Mouse (Mus musculus): ENCODE data around the gene Adamtsl4.
A peak's percentile ranks its signal among the peaks of the same experiment; 100 is the strongest.
"Not testable (repeated sequence)": the region's sequence is repeated elsewhere in the genome, so short reads cannot be mapped to it uniquely, and the experiment has no call there.

The Adamtsl4 gene

DNA sequence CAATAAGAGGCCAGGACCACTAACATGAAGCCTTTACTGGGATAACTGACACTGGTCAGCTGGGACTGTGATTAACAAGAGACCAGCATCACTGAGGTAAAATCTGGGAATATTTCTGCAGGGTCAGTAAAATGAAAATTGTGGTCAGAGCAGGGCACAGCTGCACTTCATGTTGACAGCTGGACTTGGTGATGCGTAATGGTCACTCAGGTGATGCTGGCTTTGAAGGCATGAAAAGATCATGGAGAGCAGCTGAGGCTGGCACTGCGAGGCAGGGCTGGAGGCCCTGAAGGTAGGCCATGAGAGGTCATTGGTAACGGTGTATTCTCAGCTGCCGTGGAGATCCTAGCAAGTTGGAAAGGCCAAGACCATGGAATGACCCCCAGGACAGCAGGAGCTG, 10.6 kb upstream of the Adamtsl4 start:
- DNase-seq = no peak

DNA sequence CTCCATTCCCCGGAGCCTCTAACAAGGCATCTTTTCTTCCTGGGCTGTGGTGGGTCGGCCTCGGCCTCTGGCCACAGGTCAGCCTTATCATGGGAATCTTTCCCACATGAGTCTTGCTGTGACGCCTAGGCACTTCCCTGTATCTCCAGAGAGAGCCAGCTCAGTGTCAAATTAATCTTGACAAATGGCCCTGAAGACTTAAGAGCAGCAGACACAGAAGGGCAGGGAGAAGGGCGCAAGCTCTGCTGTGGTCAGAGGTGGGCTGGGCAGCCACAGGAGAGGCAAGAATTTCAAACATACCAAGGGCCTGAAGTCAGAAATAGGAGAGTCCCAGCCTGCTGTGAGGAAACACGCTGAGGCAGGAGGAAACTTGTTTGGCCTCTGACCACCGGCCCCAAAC, 8.6 kb upstream of the Adamtsl4 start:
- peak in 1 of 2 experiments; percentile 70 for DNase-seq

DNA sequence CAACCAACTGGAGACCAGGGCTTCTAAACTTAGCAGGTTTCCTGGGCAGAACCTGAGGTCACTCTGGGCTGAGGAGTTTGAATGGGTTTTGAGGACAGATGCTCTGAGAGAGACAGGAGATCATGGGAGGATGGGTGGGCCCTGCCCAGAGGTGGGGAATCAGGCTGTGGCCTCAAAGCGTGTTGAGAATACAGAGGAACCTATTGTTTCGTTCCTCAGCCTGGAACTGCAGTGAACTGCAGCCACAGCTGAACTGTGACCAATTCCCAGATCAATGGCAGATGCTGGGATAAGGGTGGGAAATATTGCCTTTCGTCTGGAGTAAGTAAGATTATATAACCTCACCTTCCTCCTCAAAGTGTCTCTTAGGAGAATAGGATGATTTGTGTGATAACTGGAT, 8.1 kb upstream of the Adamtsl4 start:
- no peak for DNase-seq

- DNase-seq = no peak
These were observed 7.3 kb upstream of the Adamtsl4 start for GRCm38 (mm10) chr3:95694808-95695703.

DNA sequence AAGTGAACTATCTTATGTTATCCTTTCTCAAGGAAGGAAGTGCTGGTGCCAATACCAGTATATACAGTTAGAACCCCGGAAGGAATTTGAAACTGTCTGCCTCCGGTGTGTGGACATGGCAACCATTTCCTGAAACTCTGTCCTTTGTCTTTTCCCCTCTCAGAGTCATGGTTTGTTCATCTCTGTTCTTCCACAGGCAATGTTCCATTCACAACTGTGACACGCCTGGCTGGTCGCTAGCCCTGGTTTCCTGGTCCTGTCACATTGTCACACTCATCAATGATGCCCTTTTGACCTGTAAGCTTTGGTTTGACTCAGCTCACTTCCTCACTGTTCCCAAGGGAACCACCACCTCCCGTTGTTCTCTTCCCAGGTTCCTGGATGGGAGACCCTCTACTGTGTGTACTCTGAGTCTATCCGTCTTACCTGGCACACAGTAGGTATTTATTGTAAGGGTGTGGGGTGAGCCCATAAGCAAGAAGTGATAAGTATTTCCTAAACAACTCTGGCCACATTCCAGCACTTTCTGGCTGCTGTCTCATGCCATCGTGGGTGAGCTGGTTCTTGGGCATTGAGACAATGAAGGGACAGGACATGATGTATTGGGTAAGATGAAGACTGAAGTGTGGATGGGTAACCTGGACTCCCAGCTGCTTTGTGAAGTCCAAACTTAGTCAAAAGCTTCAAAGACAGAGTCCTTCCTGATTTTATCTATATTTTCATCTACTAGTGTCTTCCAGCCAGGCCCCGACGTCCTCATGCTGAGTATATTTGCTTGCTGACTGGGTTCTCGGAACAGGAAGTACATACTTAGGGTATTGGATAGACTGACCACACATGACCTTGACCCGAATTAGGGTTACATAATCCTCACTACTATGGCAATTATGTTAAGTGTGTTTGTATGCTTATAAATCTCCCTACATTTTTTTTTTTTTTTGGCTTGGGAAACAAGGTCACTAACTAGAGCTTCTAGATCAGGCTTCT, 6.4 kb upstream of the Adamtsl4 start:
- DNase-seq = peak; percentile 61 to 65

GRCm38 (mm10) chr3:95692677-95693076, 5.0 kb upstream of the Adamtsl4 start:
- no peak for DNase-seq

DNA sequence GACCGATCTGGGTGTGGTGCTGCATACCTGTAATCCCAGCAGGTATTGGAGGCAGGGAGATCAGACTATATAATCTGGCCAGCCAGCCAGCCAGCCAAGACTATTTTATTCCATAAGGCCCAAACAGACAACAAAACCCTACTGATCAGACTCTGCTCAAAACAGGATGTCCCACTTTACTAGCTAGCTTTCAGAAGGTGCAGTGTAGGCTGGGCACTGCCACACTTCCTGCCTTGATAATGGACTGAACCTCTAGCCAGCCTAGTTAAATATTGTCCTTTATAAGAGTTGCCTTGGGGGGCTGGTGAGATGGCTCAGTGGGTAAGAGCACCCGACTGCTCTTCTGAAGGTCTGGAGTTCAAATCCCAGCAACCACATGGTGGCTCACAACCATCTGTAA, 2.8 kb upstream of the Adamtsl4 start:
- not testable (repeated sequence) for DNase-seq

GRCm38 (mm10) chr3:95689940-95690339, 2.2 kb upstream of the Adamtsl4 start:
- DNase-seq = no peak

- no peak for DNase-seq
These were observed 1.6 kb upstream of the Adamtsl4 start for GRCm38 (mm10) chr3:95689171-95689915.

DNA sequence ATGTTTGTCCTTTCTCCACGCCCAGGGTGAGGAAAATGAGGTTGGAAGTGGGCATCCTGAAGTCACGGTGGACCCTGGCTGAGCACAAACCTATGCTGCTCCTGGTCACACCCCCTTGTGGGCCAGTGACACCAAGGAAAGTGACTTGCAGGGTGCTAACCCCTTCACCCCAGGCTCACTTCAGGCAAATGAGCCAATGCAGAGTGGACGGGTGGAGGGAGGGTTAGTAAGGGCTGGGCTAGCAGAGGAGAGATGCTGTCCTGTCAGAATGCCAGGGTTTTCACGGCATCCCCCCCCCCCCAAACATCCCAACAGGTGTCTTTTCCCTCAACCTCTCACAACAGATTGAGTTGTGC, 571 bp downstream of the Adamtsl4 start:
- DNase-seq = no peak

DNA sequence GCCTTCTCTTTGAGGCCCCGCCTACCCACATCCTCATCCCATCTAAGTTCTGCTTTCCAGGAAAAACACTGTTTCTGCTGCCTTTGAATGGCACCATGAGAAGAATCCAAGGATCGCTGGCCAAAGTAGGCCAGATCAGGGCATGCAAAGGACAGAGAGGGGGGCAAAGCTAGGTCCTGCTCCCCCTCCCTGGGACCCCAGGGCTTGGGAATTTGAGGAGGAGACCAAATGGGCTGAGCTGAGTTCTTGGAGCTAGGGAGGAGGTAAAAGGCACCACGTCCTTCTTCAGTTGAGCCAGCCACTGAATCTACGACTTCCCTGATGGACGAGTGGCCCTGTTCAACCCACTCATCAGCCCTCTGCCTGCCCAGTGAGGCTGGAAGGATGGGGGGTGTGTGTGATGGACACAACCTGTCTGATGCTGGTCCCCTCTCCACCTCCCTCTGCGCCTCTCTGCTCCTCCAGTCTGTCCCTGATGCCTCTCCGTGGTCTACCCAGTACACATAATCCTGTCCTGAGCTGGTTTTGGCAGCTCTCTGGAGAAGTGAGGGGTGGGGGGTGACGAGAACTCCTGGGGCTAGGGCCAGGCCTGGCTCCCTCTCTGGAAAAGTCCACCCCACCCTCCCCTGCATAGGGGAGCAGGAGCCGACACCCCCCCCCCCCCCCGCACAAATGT, 1.1 kb downstream of the Adamtsl4 start:
- DNase-seq = no peak

DNA sequence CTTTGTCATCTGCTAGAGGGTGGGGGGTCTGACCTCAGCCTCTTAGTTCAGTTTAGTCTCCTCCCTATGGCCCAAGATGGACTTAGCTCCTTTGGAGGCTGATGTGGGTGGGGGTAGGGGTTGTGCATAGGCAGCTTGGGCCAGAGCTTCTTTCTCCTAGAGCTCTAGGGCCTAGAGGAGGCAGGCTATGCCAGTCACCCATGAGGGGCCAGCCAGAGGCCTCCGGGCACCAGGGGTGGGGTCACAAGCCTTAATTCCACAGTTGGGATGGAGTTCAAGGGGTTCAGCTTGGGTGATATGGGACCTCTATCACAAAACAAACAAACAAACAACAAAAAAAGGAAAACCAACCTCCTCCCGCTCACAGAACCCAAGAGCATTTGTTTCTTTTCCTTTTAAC, 2.0 kb downstream of the Adamtsl4 start:
- DNase-seq = no peak

- no peak for DNase-seq
These were observed 2.4 kb downstream of the Adamtsl4 start for GRCm38 (mm10) chr3:95685301-95685700.

DNA sequence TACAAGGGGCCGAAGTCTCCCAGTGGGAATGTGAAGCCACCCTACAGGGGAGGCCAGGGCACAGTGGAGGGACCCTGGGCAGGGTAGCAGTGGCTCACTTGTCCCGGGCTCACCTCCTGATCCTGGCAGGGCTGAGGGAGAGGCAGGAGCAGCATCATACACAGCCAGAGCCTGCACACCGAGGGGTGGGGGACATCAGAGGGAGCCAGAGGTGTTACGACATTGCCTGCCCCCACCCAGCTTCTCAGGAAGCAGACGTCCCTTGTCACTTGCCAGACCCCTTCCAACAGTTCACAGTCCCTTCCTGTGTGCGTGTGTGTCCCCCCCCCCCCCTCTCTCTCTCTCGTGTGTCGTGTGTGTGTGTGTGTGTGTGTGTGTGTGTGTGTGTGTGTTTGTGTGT, 2.9 kb downstream of the Adamtsl4 start:
- no peak for DNase-seq

DNA sequence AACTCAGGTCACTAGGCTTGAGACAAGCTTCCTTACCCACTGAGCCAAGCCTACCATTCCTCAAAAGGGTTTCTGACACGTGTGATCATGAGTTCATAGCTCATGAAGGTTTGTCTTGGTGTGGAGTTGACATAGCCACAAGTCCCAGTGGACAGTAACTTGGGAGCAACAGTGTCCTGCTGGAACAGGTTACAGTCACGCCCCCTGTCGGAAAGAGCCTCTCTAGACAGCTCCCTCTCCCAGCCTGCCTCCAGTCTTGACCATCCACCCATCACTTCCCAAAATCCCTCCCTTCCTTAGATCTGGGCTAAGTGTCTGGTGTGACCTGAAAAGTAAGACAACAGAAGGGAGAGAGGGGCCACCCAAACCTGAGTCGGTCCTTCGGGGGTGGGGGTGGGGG, 4.8 kb downstream of the Adamtsl4 start:
- peak in 1 of 2 experiments; percentile 26 for DNase-seq

DNA sequence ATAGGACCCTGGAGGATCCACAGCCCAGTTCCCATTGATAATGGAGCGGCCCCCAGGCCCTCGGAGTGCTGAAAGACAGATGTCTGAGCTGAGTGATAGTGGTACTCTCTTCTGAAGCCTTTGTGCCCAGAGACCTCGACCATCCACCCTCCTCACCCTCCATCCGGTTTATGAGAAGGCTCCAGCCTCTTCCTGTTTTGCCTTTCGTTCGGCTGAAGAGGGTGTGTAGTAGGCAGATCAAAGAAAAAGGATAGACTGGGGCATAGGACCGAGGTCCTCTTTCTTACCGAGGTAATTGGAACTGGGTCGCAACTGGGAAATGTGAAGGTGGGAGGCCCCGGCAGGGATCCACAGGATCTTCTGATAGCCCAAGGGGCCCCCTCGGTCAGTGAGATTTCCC, 6.4 kb downstream of the Adamtsl4 start:
- peak in 1 of 2 experiments; percentile 31 for DNase-seq

- DNase-seq = peak in 1 of 2 experiments; percentile 20
These were observed 7.0 kb downstream of the Adamtsl4 start for GRCm38 (mm10) chr3:95680673-95681072.

DNA sequence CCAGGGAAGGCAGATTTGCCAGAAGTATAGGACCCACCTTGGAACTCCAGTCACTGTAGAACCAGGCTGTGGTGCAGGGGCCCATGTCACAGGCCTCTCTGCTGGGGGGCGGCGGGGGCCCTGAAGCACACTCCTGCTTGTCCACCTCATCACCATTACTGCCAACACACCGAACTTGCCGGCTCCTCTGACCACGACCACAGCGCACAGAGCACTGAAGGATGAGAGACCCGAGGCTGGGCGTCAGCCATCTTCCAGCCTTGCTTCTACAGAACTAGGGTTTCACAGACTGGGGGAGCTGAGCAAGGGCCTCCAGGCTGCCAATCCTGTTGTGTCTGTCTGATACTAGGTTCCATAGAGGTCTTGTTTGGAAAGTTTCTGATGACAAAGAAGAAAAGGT, 8.2 kb downstream of the Adamtsl4 start:
- DNase-seq = peak in 1 of 2 experiments; percentile 22

DNA sequence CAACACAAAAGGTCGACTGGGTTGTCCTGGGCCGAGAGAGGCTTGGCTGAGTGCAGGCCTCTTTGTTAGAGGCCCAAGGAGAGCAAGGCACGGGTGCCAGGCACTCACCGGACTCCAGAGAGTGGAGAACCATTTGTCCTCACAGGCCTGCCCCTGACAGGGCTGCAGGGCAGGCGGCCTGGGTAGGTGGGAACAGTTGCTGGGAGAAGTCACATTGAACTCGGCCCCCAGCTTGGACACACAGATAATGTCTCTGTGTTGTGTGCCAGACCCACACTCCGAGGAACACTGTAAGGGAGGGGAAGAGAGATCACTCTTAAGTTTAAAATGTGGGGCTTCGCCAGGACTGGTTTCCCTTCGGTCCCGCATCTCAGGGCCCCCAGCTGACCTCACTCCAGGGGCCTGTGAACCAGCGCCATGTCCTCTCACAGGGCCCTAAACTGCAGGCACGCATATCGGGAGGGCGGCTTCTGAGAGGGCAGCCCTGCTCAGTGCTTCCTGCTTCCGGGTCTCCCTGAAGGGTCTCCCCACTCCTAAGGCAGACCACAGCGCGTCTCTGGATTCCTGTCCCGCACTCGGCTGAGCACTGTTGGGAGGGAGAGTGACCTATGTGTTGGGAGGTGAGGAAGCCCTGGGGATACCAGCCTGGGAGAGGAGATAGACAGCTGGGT, 10.2 kb downstream of the Adamtsl4 start:
- no peak for DNase-seq

DNA sequence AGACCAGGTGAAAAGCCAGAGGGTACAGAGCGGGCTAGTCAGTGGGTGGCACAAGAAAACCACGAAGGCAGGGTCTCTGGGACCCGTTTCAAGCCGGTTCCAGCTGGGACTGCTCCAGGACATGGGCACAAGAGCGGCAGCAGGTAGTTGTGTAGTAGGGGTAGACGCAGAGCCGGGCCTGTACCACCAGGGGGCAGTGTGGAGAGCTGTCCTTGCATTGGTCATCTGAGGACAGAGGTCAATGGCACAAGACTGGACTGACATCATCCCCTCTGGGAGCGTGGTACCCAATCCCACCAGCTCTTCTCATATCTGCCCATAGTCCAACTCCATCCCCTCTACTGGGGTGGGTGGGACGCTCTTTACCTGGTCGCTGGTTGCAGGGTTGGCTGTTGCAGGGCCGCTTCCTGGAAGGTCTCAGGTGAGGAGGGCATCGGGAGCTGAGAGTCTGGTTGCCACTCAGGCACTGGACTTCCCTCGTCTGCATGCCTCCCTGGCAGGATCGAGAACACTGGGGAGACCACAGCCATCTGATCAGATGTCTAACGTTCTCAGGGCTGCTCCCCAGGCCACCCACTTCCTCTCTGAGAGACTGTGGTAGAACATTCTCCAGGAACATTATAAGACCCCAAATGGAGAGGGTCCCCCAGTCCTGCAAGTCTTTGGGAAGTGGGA, 10.8 kb downstream of the Adamtsl4 start:
- DNase-seq = peak; percentile 78 to 88
